Mouse (Mus musculus): ENCODE data around the gene Srrm4. TPM values are rescaled to one million over a fixed set of nuclear protein-coding genes. Genes with fewer than 3 reads are reported as not detected.

Srrm4 gene
- total RNA-seq (2023), result not detected

DNA sequence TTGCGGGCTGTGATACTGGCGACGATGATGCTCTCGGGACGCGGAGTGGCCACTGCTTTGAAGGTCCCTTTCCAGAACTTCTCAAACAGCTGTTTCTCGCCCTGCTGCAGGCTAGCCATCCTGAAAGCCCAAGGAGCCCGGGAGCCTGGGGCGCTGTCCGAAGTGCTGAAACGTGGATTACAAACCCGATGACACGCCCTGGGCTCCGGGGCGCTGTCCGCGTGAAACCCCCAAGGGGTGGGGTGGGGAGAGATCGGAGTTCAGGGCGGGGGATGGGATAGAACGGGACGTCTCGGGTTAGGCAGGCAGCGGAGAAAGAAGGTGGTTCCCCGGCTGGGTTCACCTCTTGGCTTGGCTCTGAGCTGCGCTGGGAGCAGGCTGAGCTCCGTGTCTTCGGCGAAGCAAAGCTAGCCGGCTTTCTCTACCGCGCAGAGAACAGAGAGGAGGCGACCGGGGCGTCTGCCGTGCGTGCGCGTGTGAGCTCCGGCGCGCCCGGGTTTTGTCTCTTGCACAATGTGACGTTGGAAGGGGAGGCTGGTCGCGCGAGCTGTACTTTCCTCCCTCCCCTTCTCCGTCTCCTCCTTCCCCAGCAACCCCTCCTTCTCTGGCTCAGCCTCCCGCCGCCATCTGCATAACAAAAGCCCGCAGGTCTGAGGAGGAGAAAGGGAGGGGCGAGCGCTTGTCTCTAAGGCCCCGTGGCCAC, at the start of gene Srrm4:
Srrm4 (minus strand) TSS at position 472 of the 703 bp plus-strand sequence.

DNA sequence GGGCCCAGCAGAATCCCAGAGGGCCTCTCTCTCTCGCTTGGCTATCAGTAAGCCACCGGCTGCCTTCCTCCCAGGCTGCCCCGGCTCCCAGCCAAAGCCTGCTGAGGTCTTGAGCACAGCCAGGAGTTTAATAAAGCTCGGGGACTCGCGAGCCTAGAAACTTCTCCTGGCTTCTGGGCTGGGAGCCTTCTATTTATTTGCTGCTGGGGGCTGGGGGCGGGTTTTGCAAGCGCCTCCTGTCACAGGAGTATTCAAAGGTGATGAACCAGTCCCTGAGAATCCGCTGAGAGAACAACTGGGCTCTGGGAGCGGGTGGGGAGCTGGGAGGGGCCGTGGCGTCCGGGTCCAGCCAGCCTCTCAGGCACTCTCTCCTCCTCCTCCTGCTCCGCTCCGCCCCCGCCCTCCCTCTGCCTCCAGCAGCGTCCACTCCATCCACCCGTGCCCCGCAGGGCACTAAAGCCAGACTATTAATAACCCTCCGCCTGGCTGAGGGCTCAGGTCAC, 168.9 kb downstream of the Srrm4 start, which contains the start of gene Hspb8:
Hspb8 (minus strand) TSS at position 166 of the 503 bp plus-strand sequence.

Other genes starting within 250 kb of the Srrm4 start
- gene Hspb8, start 169.0 kb downstream of the Srrm4 start, total RNA-seq (2023), result 0.74 TPM

Measured in CD4-positive naive resting alpha-beta T cell, adult 57 days (primary cell).